Mouse (Mus musculus) MEL (cell line): Measurements from ENCODE around the gene Ccdc88b. TPM values are rescaled to one million over a fixed set of nuclear protein-coding genes. Genes with fewer than 3 reads are reported as not detected.

Experiments
- DNase-seq: peaks from one replicate; pipeline ENCODE4 v3.0.0; 2011; ENCODE audit warnings: low read depth, low spot score
- H3K27ac ChIP-seq: 2 replicates; pipeline ENCODE4 v1.5.1; 2012; ENCODE audit warnings: low read depth, mild to moderate bottlenecking, control low read depth, low read length, moderate library complexity; ENCODE audit not compliant: control insufficient read depth
- H3K27me3 ChIP-seq, 2 experiments: fragments of 150-350 bp in 1 of 2; sonication (generic) in 1 of 2; 2 replicates each; pipeline ENCODE4 v1.6.1; 2012; ENCODE audit warnings: low read length in 2 of 2, mild to moderate bottlenecking in 2 of 2, improper control_type of control experiment in 1 of 2, moderate library complexity in 1 of 2; ENCODE audit not compliant: insufficient read depth in 2 of 2, control insufficient read depth in 1 of 2
- H3K36me3 ChIP-seq, 2 experiments: 2 replicates each; pipeline ENCODE4 v1.6.1; 2012 to 2014; ENCODE audit warnings: low read length in 2 of 2, improper control_type of control experiment in 1 of 2, inconsistent platforms in 1 of 2, mild to moderate bottlenecking in 1 of 2; ENCODE audit not compliant: insufficient read depth in 2 of 2, control insufficient read depth in 1 of 2
- H3K4me1 ChIP-seq, 2 experiments: fragments of 150-350 bp in 1 of 2; sonication (generic) in 1 of 2; 2 replicates each; pipeline ENCODE4 v1.6.1; 2012; ENCODE audit warnings: low read length in 2 of 2, improper control_type of control experiment in 1 of 2, mild to moderate bottlenecking in 1 of 2; ENCODE audit not compliant: insufficient read depth in 2 of 2, control insufficient read depth in 1 of 2
- H3K4me3 ChIP-seq, 2 experiments: fragments of 150-350 bp in 1 of 2; sonication (generic) in 1 of 2; 2 replicates each; pipeline ENCODE4 v1.5.1; 2012; ENCODE audit warnings: low read depth in 2 of 2, low read length in 2 of 2, mild to moderate bottlenecking in 2 of 2, moderate library complexity in 2 of 2, control low read depth in 1 of 2, improper control_type of control experiment in 1 of 2; ENCODE audit not compliant: control insufficient read depth in 1 of 2, insufficient read depth in 1 of 2
- H3K79me2 ChIP-seq: 2 replicates; pipeline ENCODE4 v1.6.1; 2012; ENCODE audit warnings: mild to moderate bottlenecking, low read length, moderate library complexity; ENCODE audit not compliant: control insufficient read depth, poor library complexity, insufficient read depth
- H3K9ac ChIP-seq: 2 replicates; pipeline ENCODE4 v1.6.1; 2012; ENCODE audit warnings: low read depth, mild to moderate bottlenecking, control low read depth, low read length, moderate library complexity; ENCODE audit not compliant: control insufficient read depth, poor library complexity, severe bottlenecking
- H3K9me3 ChIP-seq: fragments of 150-350 bp; sonication (generic); replicated peaks from 2 replicates; pipeline ENCODE4 v1.6.1; 2012; ENCODE audit warnings: mild to moderate bottlenecking, low read length, improper control_type of control experiment, moderate library complexity; ENCODE audit not compliant: insufficient read depth
- BHLHE40 ChIP-seq: IDR thresholded peaks from 2 replicates; pipeline ENCODE4 v1.6.1; 2012; ENCODE audit warnings: low read depth, mild to moderate bottlenecking, inconsistent platforms, low read length, improper control_type of control experiment, borderline replicate concordance
- CTCF ChIP-seq, 3 experiments: IDR thresholded peaks in 2 of 3; conservative IDR thresholded peaks in 1 of 3; 2 replicates each; pipeline ENCODE4 v1.5.1; 2011 to 2012; ENCODE audit warnings: low read length in 3 of 3, low read depth in 2 of 3, mild to moderate bottlenecking in 2 of 3, improper control_type of control experiment in 1 of 3, inconsistent platforms in 1 of 3, mixed read lengths in 1 of 3, moderate library complexity in 1 of 3; ENCODE audit not compliant: control insufficient read depth in 1 of 3, insufficient read depth in 1 of 3, poor library complexity in 1 of 3, severe bottlenecking in 1 of 3
- ELF1 ChIP-seq: IDR thresholded peaks from 2 replicates; pipeline ENCODE4 v1.6.1; 2014; ENCODE audit warnings: low read depth, mild to moderate bottlenecking, inconsistent platforms, low read length, improper control_type of control experiment, moderate library complexity
- KAT2A ChIP-seq: conservative IDR thresholded peaks from 2 replicates; pipeline ENCODE4 v1.6.1; 2012; ENCODE audit warnings: low read depth, low read length, improper control_type of control experiment, inconsistent platforms
- MAFK ChIP-seq: IDR thresholded peaks from 2 replicates; pipeline ENCODE4 v1.6.1; 2011; ENCODE audit warnings: low read depth, mild to moderate bottlenecking, low read length, improper control_type of control experiment, borderline replicate concordance
- MYC ChIP-seq: IDR thresholded peaks from 2 replicates; pipeline ENCODE4 v1.6.1; 2011; ENCODE audit warnings: low read depth, mild to moderate bottlenecking, low read length, improper control_type of control experiment, moderate library complexity
- NRF1 ChIP-seq: IDR thresholded peaks from 2 replicates; pipeline ENCODE4 v1.6.1; 2014; ENCODE audit warnings: low read depth, mild to moderate bottlenecking, inconsistent platforms, low read length, improper control_type of control experiment, moderate library complexity; ENCODE audit not compliant: poor library complexity, insufficient read depth, severe bottlenecking
- RAD21 ChIP-seq: IDR thresholded peaks from 2 replicates; pipeline ENCODE4 v1.6.1; 2011; ENCODE audit warnings: mild to moderate bottlenecking, low read depth, low read length, improper control_type of control experiment
- USF2 ChIP-seq, 2 experiments: IDR thresholded peaks; 2 replicates each; pipeline ENCODE4 v1.6.1; 2011 to 2012; ENCODE audit warnings: improper control_type of control experiment in 2 of 2, low read length in 2 of 2, borderline replicate concordance in 1 of 2, inconsistent platforms in 1 of 2, low read depth in 1 of 2, mild to moderate bottlenecking in 1 of 2; ENCODE audit not compliant: insufficient read depth in 1 of 2
- polyA plus RNA-seq, 2 experiments: library from polyadenylated mRNA; stranded (reverse) in 1 of 2; unstranded in 1 of 2; fragments of >175 nt in 1 of 2; fragments of >200 nt in 1 of 2; gene quantifications; 2 replicates each; pipeline versions ENCODE4 v1.2.1 to v1.2.4; 2012; ENCODE audit warnings: low replicate concordance in 2 of 2, low read depth in 1 of 2; ENCODE audit not compliant: insufficient read length in 2 of 2, insufficient read depth in 1 of 2, missing spikeins in 1 of 2
- total RNA-seq: library from RNA; depleted of rRNA; stranded (reverse); fragments of 300-350 nt; gene quantifications from 2 replicates; pipeline ENCODE4 v1.2.3, GENCODE M21; 2012; rRNA removed

Ccdc88b gene
- total and polyA plus RNA-seq, 3 experiments = 32.4 to 59.8 TPM; not detected in 1

DNA sequence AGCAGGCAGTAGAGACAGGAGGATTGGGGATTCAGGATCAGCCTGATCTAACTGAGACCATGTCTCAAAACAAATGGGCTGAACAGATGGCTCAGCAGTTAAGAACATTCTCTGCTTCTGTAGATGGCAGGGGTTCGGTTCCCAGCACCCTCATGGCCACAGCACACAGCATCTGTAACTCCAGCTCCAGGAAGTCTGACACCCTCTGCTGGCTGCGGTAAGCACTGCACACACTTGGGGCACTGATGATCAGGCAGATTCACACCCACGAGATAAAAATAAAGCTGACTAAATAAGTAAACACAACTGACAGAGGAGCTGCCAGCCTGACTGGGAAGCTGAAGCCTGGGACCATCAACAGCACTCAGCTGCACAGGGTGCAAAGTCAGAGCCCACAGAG is 43.1 kb downstream of the Ccdc88b start:
- H3K36me3 ChIP-seq = peaks cover 0 to 10% of the 10 kb centered on the region in 2 experiments; a peak in 2 of 4 replicates
- DNase-seq = peak; percentile 38
- H3K79me2 ChIP-seq = no peaks in the 10 kb centered on the region; the same call in 1 of the 2 replicates
- no peaks in the 10 kb centered on the region for H3K9me3 ChIP-seq
- H3K9ac ChIP-seq = no peak overlapping the region
- H3K27me3 ChIP-seq = no peaks in the 10 kb centered on the region
- H3K4me3 ChIP-seq = no peak overlapping the region
- no peak overlapping the region for H3K27ac ChIP-seq
- TF ChIP-seq USF2 (IDR thresholded peaks at IDR 0.05; ENCODE audit: borderline replicate concordance in 1 of 2, insufficient read depth in 1 of 2, low read depth in 1 of 2, low read length in 2 of 2) (no peak), CTCF (IDR thresholded peaks at IDR 0.05 in 2 of 3, conservative IDR thresholded peaks at IDR 0.05 in 1 of 3; ENCODE audit: control insufficient read depth in 1 of 3, insufficient read depth in 1 of 3, low read depth in 2 of 3, low read length in 3 of 3, poor library complexity in 1 of 3, severe bottlenecking in 1 of 3) (peak; percentile 30 to 35 (median 35); a peak in 5 of 6 replicates)
- TF ChIP-seq, all 39 proteins: peak for 1
- peaks cover 0 to 10% of the 10 kb centered on the region in 2 experiments; a peak in 3 of 4 replicates for H3K4me1 ChIP-seq

DNA sequence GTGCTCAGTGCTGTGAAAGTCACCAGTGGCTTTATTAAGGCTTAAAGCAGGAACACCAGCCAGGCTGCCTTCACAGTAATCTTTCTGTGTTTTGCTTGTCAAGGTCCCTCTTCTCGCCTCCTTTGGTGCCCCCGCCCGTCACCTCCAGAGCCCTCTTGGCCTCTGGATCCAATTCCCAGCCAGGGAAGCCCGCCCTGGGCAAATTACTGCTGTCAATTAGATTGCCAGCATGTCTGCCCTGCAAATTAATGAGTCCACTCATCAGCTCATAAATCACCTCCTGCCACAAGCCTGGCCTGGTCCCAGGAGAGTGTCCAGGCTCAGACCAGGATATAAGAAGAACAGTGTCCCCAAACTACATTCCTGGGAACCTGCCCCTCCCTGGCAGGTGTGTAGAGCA is 43.6 kb downstream of the Ccdc88b start:
- peaks cover 0 to 5% of the 10 kb centered on the region in 2 experiments; a peak in 2 of 4 replicates for H3K4me1 ChIP-seq
- no peak for DNase-seq
- no peak overlapping the region for H3K9ac ChIP-seq
- TF ChIP-seq RAD21 (no peak), BHLHE40 (no peak), MAFK (no peak), NRF1 (no peak), MYC (no peak), KAT2A (no peak), ELF1 (no peak)
- H3K27me3 ChIP-seq = no peaks in the 10 kb centered on the region
- H3K9me3 ChIP-seq = no peaks in the 10 kb centered on the region
- H3K27ac ChIP-seq = no peak overlapping the region
- H3K79me2 ChIP-seq = no peaks in the 10 kb centered on the region; the same call in 1 of the 2 replicates
- no peak overlapping the region for H3K4me3 ChIP-seq
- peaks cover 0 to 5% of the 10 kb centered on the region in 2 experiments; a peak in 2 of 4 replicates for H3K36me3 ChIP-seq

Other genes starting within 250 kb of the Ccdc88b start
- 4.7 and 4.9 TPM in 2 replicates for gene Rps6ka4, start 17.6 kb downstream of the Ccdc88b start, total RNA-seq
- gene Rps6ka4, start 17.6 kb downstream of the Ccdc88b start, polyA plus RNA-seq = 1 to 10 TPM in 1 of 2 experiments, not detected in 1; 7.3 TPM
- 285 and 294 TPM in 2 replicates for gene Trmt112, start 51.5 kb upstream of the Ccdc88b start, total RNA-seq
- gene Trmt112, start 51.5 kb upstream of the Ccdc88b start, polyA plus RNA-seq = 100 to 1,000 TPM in 1 of 2 experiments, not detected in 1; 319 TPM
- gene Prdx5, start 51.9 kb upstream of the Ccdc88b start, total RNA-seq = 127 and 130 TPM in 2 replicates
- 100 to 1,000 TPM in 1 of 2 experiments, not detected in 1; 246 TPM for gene Prdx5, start 51.9 kb upstream of the Ccdc88b start, polyA plus RNA-seq
- 30.5 and 40.9 TPM in 2 replicates for gene Esrra, start 63.6 kb upstream of the Ccdc88b start, total RNA-seq
- gene Esrra, start 63.6 kb upstream of the Ccdc88b start, polyA plus RNA-seq = 10 to 100 TPM in 1 of 2 experiments, not detected in 1; 32.5 TPM
- 0.65 TPM in 1 of 2 replicates, not detected in the other for gene Catsperz, start 67.2 kb upstream of the Ccdc88b start, total RNA-seq
- 1 to 10 TPM in 1 of 2 experiments, not detected in 1; 2.4 TPM for gene Catsperz, start 67.2 kb upstream of the Ccdc88b start, polyA plus RNA-seq
- gene Kcnk4, start 76.3 kb upstream of the Ccdc88b start, total RNA-seq = 0.15 TPM in 1 of 2 replicates, not detected in the other
- gene Kcnk4, start 76.3 kb upstream of the Ccdc88b start, polyA plus RNA-seq = 1 to 10 TPM in 1 of 2 experiments, not detected in 1; 1.8 TPM
- 37.7 and 51.7 TPM in 2 replicates for gene Bad, start 83.7 kb upstream of the Ccdc88b start, total RNA-seq
- gene Bad, start 83.7 kb upstream of the Ccdc88b start, polyA plus RNA-seq = 10 to 100 TPM in 1 of 2 experiments, not detected in 1; 69.7 TPM
- 21.3 and 27.1 TPM in 2 replicates for gene Gpr137, start 84.3 kb upstream of the Ccdc88b start, total RNA-seq
- 10 to 100 TPM in 1 of 2 experiments, not detected in 1; 35.3 TPM for gene Gpr137, start 84.3 kb upstream of the Ccdc88b start, polyA plus RNA-seq
- 448 and 467 TPM in 2 replicates for gene Ppp1r14b, start 116.8 kb upstream of the Ccdc88b start, total RNA-seq
- gene Ppp1r14b, start 116.8 kb upstream of the Ccdc88b start, polyA plus RNA-seq = 100 to 1,000 TPM in 1 of 2 experiments, not detected in 1; 349 TPM
- 12.6 and 13.0 TPM in 2 replicates for gene Plcb3, start 118.3 kb upstream of the Ccdc88b start, total RNA-seq
- gene Plcb3, start 118.3 kb upstream of the Ccdc88b start, polyA plus RNA-seq = 10 to 100 TPM in 1 of 2 experiments, not detected in 1; 30.8 TPM
- gene Fkbp2, start 122.3 kb upstream of the Ccdc88b start, total RNA-seq = 51.4 and 53.9 TPM in 2 replicates
- 100 to 1,000 TPM in 1 of 2 experiments, not detected in 1; 167 TPM for gene Fkbp2, start 122.3 kb upstream of the Ccdc88b start, polyA plus RNA-seq
- gene Vegfb, start 129.4 kb upstream of the Ccdc88b start, total RNA-seq = 11.2 and 11.5 TPM in 2 replicates
- 10 to 100 TPM in 1 of 2 experiments, not detected in 1; 67.6 TPM for gene Vegfb, start 129.4 kb upstream of the Ccdc88b start, polyA plus RNA-seq
- gene Dnajc4, start 134.4 kb upstream of the Ccdc88b start, total RNA-seq = 3.2 and 4.2 TPM in 2 replicates
- 10 to 100 TPM in 1 of 2 experiments, not detected in 1; 12.9 TPM for gene Dnajc4, start 134.4 kb upstream of the Ccdc88b start, polyA plus RNA-seq
- 23.8 and 32.1 TPM in 2 replicates for gene Nudt22, start 137.9 kb upstream of the Ccdc88b start, total RNA-seq
- 10 to 100 TPM in 1 of 2 experiments, not detected in 1; 30.8 TPM for gene Nudt22, start 137.9 kb upstream of the Ccdc88b start, polyA plus RNA-seq
- gene Trpt1, start 137.9 kb upstream of the Ccdc88b start, total RNA-seq = 1.2 and 1.8 TPM in 2 replicates
- 1 to 10 TPM in 1 of 2 experiments, not detected in 1; 2.3 TPM for gene Trpt1, start 137.9 kb upstream of the Ccdc88b start, polyA plus RNA-seq
- gene Fermt3, start 161.3 kb upstream of the Ccdc88b start, total RNA-seq = 295 and 329 TPM in 2 replicates
- gene Fermt3, start 161.3 kb upstream of the Ccdc88b start, polyA plus RNA-seq = 100 to 1,000 TPM; 244 to 327 TPM
- gene Stip1, start 181.8 kb upstream of the Ccdc88b start, total RNA-seq = 281 and 284 TPM in 2 replicates
- 100 to 1,000 TPM; 370 to 430 TPM for gene Stip1, start 181.8 kb upstream of the Ccdc88b start, polyA plus RNA-seq
- 1.9 and 4.5 TPM in 2 replicates for gene Macrod1, start 198.6 kb upstream of the Ccdc88b start, total RNA-seq
- gene Macrod1, start 198.6 kb upstream of the Ccdc88b start, polyA plus RNA-seq = 10 to 100 TPM in 1 of 2 experiments, not detected in 1; 15.7 TPM
- gene Flrt1, start 247.5 kb upstream of the Ccdc88b start, total RNA-seq = 0.03 TPM in 1 of 2 replicates, not detected in the other
- gene Flrt1, start 247.5 kb upstream of the Ccdc88b start, polyA plus RNA-seq = not detected